Mouse (Mus musculus) liver, postnatal 0 days (tissue): ENCODE results near the gene Ncaph2. TPM values are rescaled to one million over a fixed set of nuclear protein-coding genes. Genes with fewer than 3 reads are reported as not detected.

Experiments
- ATAC-seq: fragments of 200-750 bp; cut with Nextera tagmentation; 2 replicates; pipeline ENCODE4 v1.8.0; 2017; ENCODE audit warnings: mild to moderate bottlenecking, moderate library complexity
- DNase-seq: peaks from one replicate; pipeline ENCODE4 v3.0.0-alpha.2; 2016
- H3K27ac ChIP-seq: fragments of 300-500 bp; sonication (generic); 2 replicates; pipeline ENCODE4 v1.5.1; 2014; ENCODE audit warnings: antibody characterized with exemption, moderate library complexity, mild to moderate bottlenecking, low read depth
- H3K27me3 ChIP-seq: fragments of 300-500 bp; sonication (generic); 2 replicates; pipeline ENCODE4 v1.6.1; 2014; ENCODE audit warnings: low read length, control low read depth, mixed read lengths; ENCODE audit not compliant: insufficient read depth
- H3K36me3 ChIP-seq: fragments of 300-500 bp; sonication (generic); replicated peaks from 2 replicates; pipeline ENCODE4 v1.6.1; 2014; ENCODE audit warnings: mild to moderate bottlenecking, control low read depth, low read length, moderate library complexity, mixed read lengths; ENCODE audit not compliant: insufficient read depth
- H3K4me1 ChIP-seq: fragments of 300-500 bp; sonication (generic); 2 replicates; pipeline ENCODE4 v1.6.1; 2014; ENCODE audit warnings: antibody characterized with exemption, mild to moderate bottlenecking, control low read depth; ENCODE audit not compliant: insufficient read depth
- H3K4me2 ChIP-seq: fragments of 300-500 bp; sonication (generic); 2 replicates; pipeline ENCODE4 v1.6.1; 2014; ENCODE audit warnings: low read depth, mild to moderate bottlenecking, low read length, moderate library complexity, mixed read lengths
- H3K4me3 ChIP-seq: fragments of 300-500 bp; sonication (generic); 2 replicates; pipeline ENCODE4 v1.5.1; 2014; ENCODE audit warnings: low read depth, low read length
- H3K9ac ChIP-seq: fragments of 300-500 bp; sonication (generic); replicated peaks from 2 replicates; pipeline ENCODE4 v1.6.1; 2014; ENCODE audit warnings: mild to moderate bottlenecking, moderate library complexity
- H3K9me3 ChIP-seq: fragments of 300-500 bp; sonication (generic); 2 replicates; pipeline ENCODE4 v1.6.1; 2016; ENCODE audit warnings: mild to moderate bottlenecking, control low read depth, low read length, mixed read lengths
- CTCF ChIP-seq: sonication (generic); IDR thresholded peaks from 2 replicates; pipeline ENCODE4 v1.5.1; 2016; ENCODE audit warnings: antibody characterized with exemption, low read depth
- EP300 ChIP-seq: IDR thresholded peaks from 2 replicates; pipeline ENCODE4 v1.6.1; 2016; ENCODE audit warnings: antibody characterized with exemption, low read depth, mild to moderate bottlenecking
- WGBS: fragments of 180-500 bp; shearing (Covaris S2); extraction: QIAGEN DNeasy Blood & Tissue Kit; methylation state at CpG from one replicate; pipeline ENCODE4 v1.1.7; 2014; ENCODE audit not compliant: insufficient replicate concordance; 5-methylcytosine and 5-hydroxymethylcytosine counted together
- microRNA-seq: library from miRNA; unstranded; fragments of <30 nt; microRNA quantifications from one replicate; pipeline ENCODE4, GENCODE M21; 2016
- polyA plus RNA-seq: library from polyadenylated mRNA; unstranded; fragments of >200 nt; fragmentation: Nextera tagmentation; extraction: Ambion mirVana; gene quantifications from 2 replicates; pipeline ENCODE4 v1.2.1, GENCODE M21; 2015

Ncaph2 gene
- polyA plus RNA-seq, 1 experiment from 2014 or later, result 59.8 TPM

- Histone ChIP-seq H3K36me3 (no peaks in the 10 kb centered on the region), H3K9ac (no peak overlapping the region), H3K27me3 (no peaks in the 10 kb centered on the region), H3K27ac (no peak overlapping the region), H3K4me2 (no peak overlapping the region), H3K4me3 (no peak overlapping the region), H3K4me1 (no peaks in the 10 kb centered on the region), H3K9me3 (peaks cover 5% of the 10 kb centered on the region; the same call in 1 of the 2 replicates)
- no peak for ATAC-seq
- TF ChIP-seq EP300, result no peak
- TF ChIP-seq CTCF, result no peak
- DNase-seq, result no peak
Observed at GRCm38 (mm10) chr15:89406691-89407090, 51.2 kb downstream of the Ncaph2 start.

- no peak for ATAC-seq
- no peak within 1 kb of the TSS for H3K4me2 ChIP-seq
- TF ChIP-seq EP300 (no peak), CTCF (no peak)
- 83% methylated on average over 24 of the region's 24 CpGs for WGBS
- peaks cover 5% of the 10 kb centered on the region; the same call in 1 of the 2 replicates for H3K9me3 ChIP-seq
- no peak within 1 kb of the TSS for H3K4me3 ChIP-seq
- H3K9ac ChIP-seq, result no peak within 1 kb of the TSS
- H3K27ac ChIP-seq, result no peak within 1 kb of the TSS
- no peaks in the 10 kb centered on the region for H3K27me3 ChIP-seq
- peaks cover under 1% of the 10 kb centered on the region; the same call in 1 of the 2 replicates for H3K4me1 ChIP-seq
- no peak for DNase-seq
- H3K36me3 ChIP-seq, result no peaks in the 10 kb centered on the region
Observed at GRCm38 (mm10) chr15:89410118-89410517, 54.6 kb downstream of the Ncaph2 start, which contains the start of gene Syce3. Gene Syce3 (minus strand): TSS chr15:89410503.

- no peak for DNase-seq
- Histone ChIP-seq H3K4me2 (no peak overlapping the region), H3K9ac (no peak overlapping the region), H3K9me3 (no peaks in the 10 kb centered on the region), H3K4me1 (peaks cover 5% of the 10 kb centered on the region; the same call in 1 of the 2 replicates), H3K27me3 (no peaks in the 10 kb centered on the region), H3K4me3 (no peak overlapping the region), H3K27ac (no peak overlapping the region), H3K36me3 (peaks cover 19% of the 10 kb centered on the region)
- TF ChIP-seq EP300, result no peak
- no peak for TF ChIP-seq CTCF
- peak; percentile 74 for ATAC-seq
- WGBS, result 74% methylated on average over 8 of the region's 8 CpGs
Observed at GRCm38 (mm10) chr15:89415282-89415681, 59.8 kb downstream of the Ncaph2 start.

- no peak for TF ChIP-seq EP300
- no peak for TF ChIP-seq CTCF
- Histone ChIP-seq H3K27me3 (no peaks in the 10 kb centered on the region), H3K4me2 (no peak overlapping the region), H3K4me1 (no peaks in the 10 kb centered on the region), H3K9ac (no peak overlapping the region), H3K27ac (no peak overlapping the region), H3K4me3 (no peak overlapping the region), H3K36me3 (peaks cover 37% of the 10 kb centered on the region), H3K9me3 (no peaks in the 10 kb centered on the region)
- ATAC-seq (no peak), DNase-seq (no peak)
- 89% methylated on average over 9 of the region's 9 CpGs for WGBS
Observed at GRCm38 (mm10) chr15:89421938-89422337, 66.4 kb downstream of the Ncaph2 start.

Small RNA genes lying within 50 kb of the gene (microRNA-seq; reads per million reads assigned to microRNA genes)
- gene Mir6959, result not detected

Other genes with a start within 250 kb of the Ncaph2 start
- gene Tubgcp6, start 232.6 kb upstream of the Ncaph2 start, polyA plus RNA-seq, result 3.1 and 3.3 TPM in 2 replicates
- gene Hdac10, start 227.0 kb upstream of the Ncaph2 start, polyA plus RNA-seq, result 4.9 and 6.3 TPM in 2 replicates
- gene Mapk12, start 215.0 kb upstream of the Ncaph2 start, polyA plus RNA-seq, result 2.1 and 2.4 TPM in 2 replicates
- 0.66 and 0.81 TPM in 2 replicates for gene Mapk11, start 206.1 kb upstream of the Ncaph2 start, polyA plus RNA-seq
- 27.2 and 29.7 TPM in 2 replicates for gene Plxnb2, start 174.9 kb upstream of the Ncaph2 start, polyA plus RNA-seq
- 2.6 and 2.7 TPM in 2 replicates for gene Dennd6b, start 159.2 kb upstream of the Ncaph2 start, polyA plus RNA-seq
- 13.9 and 18.1 TPM in 2 replicates for gene Ppp6r2, start 144.2 kb upstream of the Ncaph2 start, polyA plus RNA-seq
- gene Sbf1, start 40.4 kb upstream of the Ncaph2 start, polyA plus RNA-seq, result 16.5 and 17.0 TPM in 2 replicates
- 1.4 and 3.7 TPM in 2 replicates for gene Adm2, start 33.0 kb upstream of the Ncaph2 start, polyA plus RNA-seq
- 22.9 and 27.0 TPM in 2 replicates for gene Miox, start 21.3 kb upstream of the Ncaph2 start, polyA plus RNA-seq
- gene Lmf2, start 60 bp upstream of the Ncaph2 start, polyA plus RNA-seq, result 22.1 and 24.0 TPM in 2 replicates
- gene Sco2, start 18.1 kb downstream of the Ncaph2 start, polyA plus RNA-seq, result 9.1 and 10.1 TPM in 2 replicates
- 5.8 and 7.7 TPM in 2 replicates for gene Tymp, start 21.3 kb downstream of the Ncaph2 start, polyA plus RNA-seq
- gene Odf3b, start 23.6 kb downstream of the Ncaph2 start, polyA plus RNA-seq, result 1.8 and 2.0 TPM in 2 replicates
- not detected in 2 replicates for gene Klhdc7b, start 29.2 kb downstream of the Ncaph2 start, polyA plus RNA-seq
- not detected in 2 replicates for gene Syce3, start 54.8 kb downstream of the Ncaph2 start, polyA plus RNA-seq
- 10.7 and 12.4 TPM in 2 replicates for gene Cpt1b, start 70.1 kb downstream of the Ncaph2 start, polyA plus RNA-seq
- 0.64 and 1.5 TPM in 2 replicates for gene C730034F03Rik, start 73.9 kb downstream of the Ncaph2 start, polyA plus RNA-seq
- not detected in 2 replicates for gene Gm44502, start 74.0 kb downstream of the Ncaph2 start, polyA plus RNA-seq
- 42.7 and 44.3 TPM in 2 replicates for gene Chkb, start 74.2 kb downstream of the Ncaph2 start, polyA plus RNA-seq
- not detected in 2 replicates for gene Mapk8ip2, start 98.2 kb downstream of the Ncaph2 start, polyA plus RNA-seq
- 4.7 and 5.5 TPM in 2 replicates for gene Arsa, start 121.7 kb downstream of the Ncaph2 start, polyA plus RNA-seq
- gene Shank3, start 143.9 kb downstream of the Ncaph2 start, polyA plus RNA-seq, result 0.27 and 0.81 TPM in 2 replicates
- gene Acr, start 212.6 kb downstream of the Ncaph2 start, polyA plus RNA-seq, result 0.09 TPM in 1 of 2 replicates, not detected in the other
- gene Rabl2, start 236.2 kb downstream of the Ncaph2 start, polyA plus RNA-seq, result 2.8 and 3.2 TPM in 2 replicates